Mouse (Mus musculus): Measurements from ENCODE around the gene Tmem245. TPM values are rescaled to one million over a fixed set of nuclear protein-coding genes. Genes with fewer than 3 reads are reported as not detected.

Tmem245 gene
- polyA plus RNA-seq, 2 experiments, result 1.4 to 2.0 TPM

- TF ChIP-seq EP300 (IDR thresholded peaks at IDR 0.05; ENCODE audit: low read depth), result no peak
- H3K9ac ChIP-seq (replicated peaks), result no peak overlapping the region
- DNase-seq (ENCODE audit: low read depth in 3 of 3, low spot score in 3 of 3), result no peak
- peak overlapping the region; percentile 6 to 28; a peak in 3 of 4 replicates for H3K4me3 ChIP-seq (ENCODE audit: insufficient read depth in 1 of 2, low read depth in 2 of 2, low read length in 2 of 2)
- H3K9me3 ChIP-seq (ENCODE audit: control insufficient read depth, low read length), result no peaks in the 10 kb centered on the region
- WGBS (ENCODE audit: insufficient replicate concordance), result 5% methylated on average over 45 of the region's 45 CpGs
- ATAC-seq (ENCODE audit: insufficient read depth), result no peak
- no peaks in the 10 kb centered on the region for H3K36me3 ChIP-seq (replicated peaks; ENCODE audit: control insufficient read depth, insufficient read depth, low read depth)
- no peak overlapping the region for H3K27ac ChIP-seq
- no peaks in the 10 kb centered on the region for H3K4me1 ChIP-seq (replicated peaks; ENCODE audit: control insufficient read depth in 2 of 2, insufficient read depth in 2 of 2, low read length in 1 of 2)
- H3K4me2 ChIP-seq (ENCODE audit: low read depth), result peak overlapping the region; percentile 52
- H3K27me3 ChIP-seq (ENCODE audit: control insufficient read depth, insufficient read depth, low read length), result peaks cover 29% of the 10 kb centered on the region
Measured at GRCm38 (mm10) chr4:56989431-56990214, 42.4 kb upstream of the Tmem245 start.

DNA sequence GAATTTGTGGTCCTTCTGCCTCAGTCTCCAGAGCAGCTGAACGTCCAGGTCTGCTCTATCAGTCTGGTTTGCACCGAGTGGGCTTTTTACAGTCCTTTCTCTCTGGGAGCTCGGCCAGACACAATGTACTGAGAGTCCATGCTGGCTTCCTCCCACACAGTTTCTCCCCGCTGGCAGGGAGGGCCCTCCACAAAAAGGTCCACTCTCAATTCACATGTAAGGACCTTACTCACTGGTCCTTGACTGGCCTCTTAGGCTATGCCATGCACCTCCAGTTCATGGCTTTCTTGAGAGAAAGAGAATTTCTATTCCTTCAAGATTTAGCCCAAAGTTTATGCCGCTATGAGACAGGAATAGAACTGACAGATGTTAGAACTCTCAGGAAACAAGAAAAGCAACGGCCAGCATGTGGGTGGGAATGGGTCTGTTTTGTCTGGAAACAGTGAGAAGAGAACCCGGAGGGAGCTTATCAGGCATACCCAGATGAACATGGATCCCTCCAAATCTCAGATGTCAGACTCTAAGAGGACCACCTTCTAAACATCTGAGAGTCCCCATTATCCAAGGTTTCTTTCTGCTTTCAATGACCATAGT is 18.4 kb upstream of the Tmem245 start:
- Histone ChIP-seq H3K4me3 (ENCODE audit: insufficient read depth in 1 of 2, low read depth in 2 of 2, low read length in 2 of 2) (no peak overlapping the region), H3K9ac (replicated peaks) (no peak overlapping the region), H3K27me3 (ENCODE audit: control insufficient read depth, insufficient read depth, low read length) (no peaks in the 10 kb centered on the region), H3K27ac (no peak overlapping the region), H3K4me2 (ENCODE audit: low read depth) (no peak overlapping the region), H3K9me3 (ENCODE audit: control insufficient read depth, low read length) (no peaks in the 10 kb centered on the region), H3K4me1 (replicated peaks; ENCODE audit: control insufficient read depth in 2 of 2, insufficient read depth in 2 of 2, low read length in 1 of 2) (no peaks in the 10 kb centered on the region), H3K36me3 (replicated peaks; ENCODE audit: control insufficient read depth, insufficient read depth, low read depth) (no peaks in the 10 kb centered on the region)
- WGBS (ENCODE audit: insufficient replicate concordance), result 28% methylated on average over 7 of the region's 7 CpGs
- no peak for TF ChIP-seq EP300 (IDR thresholded peaks at IDR 0.05; ENCODE audit: low read depth)
- TF ChIP-seq CTCF (IDR thresholded peaks at IDR 0.05; ENCODE audit: low read depth), result no peak
- DNase-seq (ENCODE audit: low read depth in 3 of 3, low spot score in 3 of 3), result no peak
- ATAC-seq (ENCODE audit: insufficient read depth), result no peak

GRCm38 (mm10) chr4:56963687-56964086 is 16.4 kb upstream of the Tmem245 start:
- Histone ChIP-seq H3K9ac (replicated peaks) (no peak overlapping the region), H3K4me3 (ENCODE audit: insufficient read depth in 1 of 2, low read depth in 2 of 2, low read length in 2 of 2) (no peak overlapping the region), H3K36me3 (replicated peaks; ENCODE audit: control insufficient read depth, insufficient read depth, low read depth) (no peaks in the 10 kb centered on the region), H3K4me2 (ENCODE audit: low read depth) (no peak overlapping the region), H3K4me1 (replicated peaks; ENCODE audit: control insufficient read depth in 2 of 2, insufficient read depth in 2 of 2, low read length in 1 of 2) (no peaks in the 10 kb centered on the region), H3K9me3 (ENCODE audit: control insufficient read depth, low read length) (no peaks in the 10 kb centered on the region), H3K27me3 (ENCODE audit: control insufficient read depth, insufficient read depth, low read length) (no peaks in the 10 kb centered on the region), H3K27ac (no peak overlapping the region)
- DNase-seq (ENCODE audit: low read depth in 3 of 3, low spot score in 3 of 3) (no peak), ATAC-seq (ENCODE audit: insufficient read depth) (no peak)
- 83% methylated on average over 6 of the region's 6 CpGs for WGBS (ENCODE audit: insufficient replicate concordance)
- no peak for TF ChIP-seq EP300 (IDR thresholded peaks at IDR 0.05; ENCODE audit: low read depth)

- Histone ChIP-seq H3K36me3 (replicated peaks; ENCODE audit: control insufficient read depth, insufficient read depth, low read depth) (no peaks in the 10 kb centered on the region), H3K9ac (replicated peaks) (no peak overlapping the region), H3K4me1 (replicated peaks; ENCODE audit: control insufficient read depth in 2 of 2, insufficient read depth in 2 of 2, low read length in 1 of 2) (no peaks in the 10 kb centered on the region; a peak in 1 of 4 replicates), H3K27me3 (ENCODE audit: control insufficient read depth, insufficient read depth, low read length) (no peaks in the 10 kb centered on the region), H3K4me3 (ENCODE audit: insufficient read depth in 1 of 2, low read depth in 2 of 2, low read length in 2 of 2) (no peak overlapping the region), H3K9me3 (ENCODE audit: control insufficient read depth, low read length) (no peaks in the 10 kb centered on the region), H3K4me2 (ENCODE audit: low read depth) (no peak overlapping the region), H3K27ac (no peak overlapping the region)
- WGBS (ENCODE audit: insufficient replicate concordance), result 66% methylated on average over 12 of the region's 12 CpGs
- TF ChIP-seq EP300 (IDR thresholded peaks at IDR 0.05; ENCODE audit: low read depth) (no peak), CTCF (IDR thresholded peaks at IDR 0.05; ENCODE audit: low read depth) (no peak)
- DNase-seq (ENCODE audit: low read depth in 3 of 3, low spot score in 3 of 3) (no peak), ATAC-seq (ENCODE audit: insufficient read depth) (no peak)
Measured at GRCm38 (mm10) chr4:56961320-56961925, 14.2 kb upstream of the Tmem245 start.

- Histone ChIP-seq H3K36me3 (replicated peaks; ENCODE audit: control insufficient read depth, insufficient read depth, low read depth) (no peaks in the 10 kb centered on the region), H3K4me2 (ENCODE audit: low read depth) (no peak overlapping the region), H3K27me3 (ENCODE audit: control insufficient read depth, insufficient read depth, low read length) (no peaks in the 10 kb centered on the region), H3K27ac (no peak overlapping the region), H3K4me1 (replicated peaks; ENCODE audit: control insufficient read depth in 2 of 2, insufficient read depth in 2 of 2, low read length in 1 of 2) (no peaks in the 10 kb centered on the region; a peak in 1 of 4 replicates), H3K4me3 (ENCODE audit: insufficient read depth in 1 of 2, low read depth in 2 of 2, low read length in 2 of 2) (no peak overlapping the region), H3K9me3 (ENCODE audit: control insufficient read depth, low read length) (no peaks in the 10 kb centered on the region), H3K9ac (replicated peaks) (no peak overlapping the region)
- TF ChIP-seq CTCF (IDR thresholded peaks at IDR 0.05; ENCODE audit: low read depth), result no peak
- TF ChIP-seq EP300 (IDR thresholded peaks at IDR 0.05; ENCODE audit: low read depth), result no peak
- DNase-seq (ENCODE audit: low read depth in 3 of 3, low spot score in 3 of 3), result no peak
- whole genome bisulfite sequencing (ENCODE audit: insufficient replicate concordance), result 25% methylated on average over 9 of the region's 9 CpGs
- ATAC-seq (ENCODE audit: insufficient read depth), result no peak
Measured at GRCm38 (mm10) chr4:56957518-56957917, 10.3 kb upstream of the Tmem245 start.
